Mouse (Mus musculus): ENCODE data around the gene Ppp2r5a. TPM values are rescaled to one million over a fixed set of nuclear protein-coding genes. Genes with fewer than 3 reads are reported as not detected.

Ppp2r5a gene
- total and polyA plus RNA-seq, 2 experiments from 2014 or later, result 10.6 to 63.2 TPM

GRCm38 (mm10) chr1:191317591-191318196, 85.4 kb downstream of the Ppp2r5a start, which contains the start of gene Nenf:
TSS of gene Nenf (minus strand) at chr1:191318194.
- Histone ChIP-seq H3K4me2 (ENCODE audit: low read depth, low read length, poor library complexity, severe bottlenecking) (peak within 1 kb of the TSS; percentile 82), H3K9me3 (ENCODE audit: low read length) (no peaks in the 10 kb centered on the region), H3K4me3 (ENCODE audit: low read depth, low read length) (peak within 1 kb of the TSS; percentile 71), H3K9ac (replicated peaks; ENCODE audit: low read length, poor library complexity, severe bottlenecking) (peak within 1 kb of the TSS; percentile 87), H3K4me1 (ENCODE audit: insufficient read depth, low read length) (no peaks in the 10 kb centered on the region), H3K36me3 (ENCODE audit: insufficient read depth, low read length) (no peaks in the 10 kb centered on the region), H3K27ac (ENCODE audit: low read depth, low read length) (peak within 1 kb of the TSS; percentile 65), H3K27me3 (ENCODE audit: insufficient read depth, low read length) (no peaks in the 10 kb centered on the region)
- ATAC-seq (ENCODE audit: low FRiP score) (peak; percentile 85), DNase-seq (ENCODE audit: low spot score) (peak; percentile 57)
- peak; percentile 27; the same call in 1 of the 2 replicates for TF ChIP-seq CTCF (IDR thresholded peaks at IDR 0.05)
- WGBS, result under 1% methylated on average over 49 of the region's 54 CpGs

DNA sequence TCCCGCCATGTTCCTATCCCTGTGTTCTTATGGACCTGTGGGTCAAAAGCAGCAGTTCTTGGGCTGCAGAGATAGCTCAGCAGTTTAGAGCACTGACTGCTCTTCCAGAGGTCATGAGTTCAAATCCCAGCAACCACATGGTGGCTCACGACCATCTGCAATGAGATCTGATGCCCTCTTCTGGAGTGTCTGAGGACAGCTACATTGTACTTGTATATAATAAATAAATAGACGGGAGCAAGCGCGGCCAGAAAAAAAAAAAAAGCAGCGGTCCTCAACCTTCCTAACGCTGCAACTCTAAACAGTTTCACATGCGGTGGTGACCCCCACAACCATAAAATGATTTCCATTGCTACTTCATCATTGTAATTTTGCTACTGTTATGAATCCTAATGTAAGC, 86.3 kb downstream of the Ppp2r5a start:
- H3K4me2 ChIP-seq (ENCODE audit: low read depth, low read length, poor library complexity, severe bottlenecking), result peak overlapping the region; percentile 82
- H3K27me3 ChIP-seq (ENCODE audit: insufficient read depth, low read length), result no peaks in the 10 kb centered on the region
- DNase-seq (ENCODE audit: low spot score), result no peak
- H3K9me3 ChIP-seq (ENCODE audit: low read length), result no peaks in the 10 kb centered on the region
- H3K4me3 ChIP-seq (ENCODE audit: low read depth, low read length), result peak overlapping the region; percentile 71
- 81% methylated on average over 8 of the region's 8 CpGs for WGBS
- no peak for ATAC-seq (ENCODE audit: low FRiP score)
- H3K4me1 ChIP-seq (ENCODE audit: insufficient read depth, low read length), result no peaks in the 10 kb centered on the region
- no peak overlapping the region for H3K27ac ChIP-seq (ENCODE audit: low read depth, low read length)
- H3K36me3 ChIP-seq (ENCODE audit: insufficient read depth, low read length), result no peaks in the 10 kb centered on the region
- no peak overlapping the region; the same call in 1 of the 2 replicates for H3K9ac ChIP-seq (replicated peaks; ENCODE audit: low read length, poor library complexity, severe bottlenecking)
- TF ChIP-seq CTCF (IDR thresholded peaks at IDR 0.05), result peak; percentile 44

DNA sequence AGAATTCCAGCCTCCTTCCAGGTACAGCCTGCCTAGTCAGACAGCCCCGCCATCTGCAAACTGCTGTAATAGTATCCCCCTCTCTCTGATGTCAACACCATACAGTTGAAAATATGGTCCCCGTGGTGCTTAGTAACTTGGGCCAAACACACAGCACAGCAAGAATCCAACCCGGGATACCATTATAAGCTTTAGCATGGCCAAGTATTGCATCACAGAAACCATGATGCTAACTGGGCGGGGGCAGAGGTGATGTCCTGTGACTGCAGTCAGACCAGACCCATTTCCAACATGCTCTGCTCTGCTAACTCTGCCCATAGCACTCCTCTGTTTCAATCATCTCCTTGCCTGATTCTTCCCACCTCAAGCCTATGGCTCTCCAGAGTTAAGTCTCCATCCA, 89.1 kb downstream of the Ppp2r5a start:
- no peaks in the 10 kb centered on the region for H3K36me3 ChIP-seq (ENCODE audit: insufficient read depth, low read length)
- DNase-seq (ENCODE audit: low spot score), result no peak
- H3K27me3 ChIP-seq (ENCODE audit: insufficient read depth, low read length), result no peaks in the 10 kb centered on the region
- no peak overlapping the region for H3K27ac ChIP-seq (ENCODE audit: low read depth, low read length)
- no peak overlapping the region for H3K4me3 ChIP-seq (ENCODE audit: low read depth, low read length)
- H3K9me3 ChIP-seq (ENCODE audit: low read length), result no peaks in the 10 kb centered on the region
- no peak overlapping the region for H3K9ac ChIP-seq (replicated peaks; ENCODE audit: low read length, poor library complexity, severe bottlenecking)
- ATAC-seq (ENCODE audit: low FRiP score), result no peak
- TF ChIP-seq CTCF (IDR thresholded peaks at IDR 0.05), result no peak
- H3K4me2 ChIP-seq (ENCODE audit: low read depth, low read length, poor library complexity, severe bottlenecking), result no peak overlapping the region
- 91% methylated on average over 4 of the region's 4 CpGs for WGBS
- H3K4me1 ChIP-seq (ENCODE audit: insufficient read depth, low read length), result no peaks in the 10 kb centered on the region

- Histone ChIP-seq H3K9ac (replicated peaks; ENCODE audit: low read length, poor library complexity, severe bottlenecking) (no peak overlapping the region), H3K4me2 (ENCODE audit: low read depth, low read length, poor library complexity, severe bottlenecking) (no peak overlapping the region), H3K36me3 (ENCODE audit: insufficient read depth, low read length) (no peaks in the 10 kb centered on the region), H3K4me3 (ENCODE audit: low read depth, low read length) (no peak overlapping the region), H3K9me3 (ENCODE audit: low read length) (no peaks in the 10 kb centered on the region), H3K27me3 (ENCODE audit: insufficient read depth, low read length) (no peaks in the 10 kb centered on the region), H3K4me1 (ENCODE audit: insufficient read depth, low read length) (no peaks in the 10 kb centered on the region), H3K27ac (ENCODE audit: low read depth, low read length) (no peak overlapping the region)
- no peak for DNase-seq (ENCODE audit: low spot score)
- TF ChIP-seq CTCF (IDR thresholded peaks at IDR 0.05), result no peak
- ATAC-seq (ENCODE audit: low FRiP score), result no peak
- 74% methylated on average over 6 of the region's 6 CpGs for WGBS
Observed at GRCm38 (mm10) chr1:191313158-191313557, 89.9 kb downstream of the Ppp2r5a start.

DNA sequence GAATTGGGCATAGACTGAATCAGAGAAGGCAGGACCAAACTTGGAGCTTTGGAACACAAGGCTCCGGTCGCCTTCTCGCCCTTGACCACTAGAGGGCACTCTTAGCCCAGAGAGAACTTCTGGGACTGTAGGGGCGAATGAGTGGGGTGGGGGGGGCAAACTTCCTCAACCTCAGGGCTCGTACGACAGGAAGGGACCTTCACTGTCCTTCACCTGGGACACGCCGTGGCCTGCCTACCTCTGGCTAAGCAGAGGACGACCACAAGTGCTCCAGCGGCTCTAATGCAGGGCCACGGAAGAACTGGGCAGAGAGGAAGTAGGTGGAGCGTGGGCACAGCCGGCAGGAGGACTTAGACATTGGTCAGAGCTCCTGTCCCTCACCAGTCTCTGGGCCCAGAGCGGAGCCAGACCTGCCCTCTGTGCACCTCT, 90.5 kb downstream of the Ppp2r5a start:
- 3% methylated on average over 14 of the region's 14 CpGs for WGBS
- Histone ChIP-seq H3K4me1 (ENCODE audit: insufficient read depth, low read length) (no peaks in the 10 kb centered on the region), H3K9ac (replicated peaks; ENCODE audit: low read length, poor library complexity, severe bottlenecking) (peak overlapping the region; percentile 51), H3K36me3 (ENCODE audit: insufficient read depth, low read length) (no peaks in the 10 kb centered on the region), H3K27me3 (ENCODE audit: insufficient read depth, low read length) (no peaks in the 10 kb centered on the region), H3K4me3 (ENCODE audit: low read depth, low read length) (peak overlapping the region; percentile 37), H3K4me2 (ENCODE audit: low read depth, low read length, poor library complexity, severe bottlenecking) (peak overlapping the region; percentile 39), H3K9me3 (ENCODE audit: low read length) (no peaks in the 10 kb centered on the region), H3K27ac (ENCODE audit: low read depth, low read length) (no peak overlapping the region)
- ATAC-seq (ENCODE audit: low FRiP score), result peak; percentile 81
- TF ChIP-seq CTCF (IDR thresholded peaks at IDR 0.05), result peak; percentile 88
- DNase-seq (ENCODE audit: low spot score), result peak; percentile 74

- Histone ChIP-seq H3K36me3 (ENCODE audit: insufficient read depth, low read length) (peaks cover 3% of the 10 kb centered on the region), H3K4me2 (ENCODE audit: low read depth, low read length, poor library complexity, severe bottlenecking) (no peak overlapping the region), H3K27ac (ENCODE audit: low read depth, low read length) (no peak overlapping the region), H3K4me3 (ENCODE audit: low read depth, low read length) (no peak overlapping the region), H3K4me1 (ENCODE audit: insufficient read depth, low read length) (no peaks in the 10 kb centered on the region), H3K9me3 (ENCODE audit: low read length) (no peaks in the 10 kb centered on the region), H3K27me3 (ENCODE audit: insufficient read depth, low read length) (no peaks in the 10 kb centered on the region), H3K9ac (replicated peaks; ENCODE audit: low read length, poor library complexity, severe bottlenecking) (no peak overlapping the region)
- TF ChIP-seq CTCF (IDR thresholded peaks at IDR 0.05), result no peak
- 78% methylated on average over 4 of the region's 4 CpGs for WGBS
- DNase-seq (ENCODE audit: low spot score), result no peak
- ATAC-seq (ENCODE audit: low FRiP score), result no peak
Observed at GRCm38 (mm10) chr1:191311296-191311898, 91.7 kb downstream of the Ppp2r5a start.
